Mouse (Mus musculus): ENCODE results near the gene Stbd1.

The Stbd1 gene

DNA sequence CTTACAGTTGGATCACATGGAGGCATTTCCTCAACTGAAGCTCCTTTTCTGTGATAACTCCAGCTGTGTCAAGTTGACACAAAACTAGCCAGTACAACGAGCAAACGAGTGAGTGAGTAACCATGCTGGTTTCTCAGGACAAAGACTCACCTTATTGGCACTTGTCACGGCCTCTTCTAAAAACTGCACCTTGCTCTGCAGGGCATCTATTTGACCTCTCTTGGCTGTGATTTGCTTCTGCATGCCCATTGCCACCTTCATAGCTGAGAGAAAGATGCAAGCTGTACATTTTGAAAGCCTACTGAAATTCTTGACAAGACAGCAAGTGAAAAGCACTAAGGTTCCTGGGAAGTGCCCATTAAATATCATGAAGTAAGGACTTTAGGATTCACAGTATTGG lies 38.0 kb downstream of the Stbd1 start:
- no peak for DNase-seq (ENCODE audit: low spot score)
